Mouse (Mus musculus) liver, adult 2 months (tissue): ENCODE results near the gene Hcn3.

Source experiments
- CTCF ChIP-seq: fragments of 200-500 bp; IDR thresholded peaks from 2 replicates; pipeline ENCODE4 v1.5.1; 2011; ENCODE audit warnings: low read depth, low read length, control low read depth
- POLR2A ChIP-seq: fragments of 200-500 bp; IDR thresholded peaks from 2 replicates; pipeline ENCODE4 v1.6.1; 2011; ENCODE audit warnings: low read length, control low read depth; ENCODE audit not compliant: insufficient read depth; ENCODE audit errors: extremely low read depth

DNA sequence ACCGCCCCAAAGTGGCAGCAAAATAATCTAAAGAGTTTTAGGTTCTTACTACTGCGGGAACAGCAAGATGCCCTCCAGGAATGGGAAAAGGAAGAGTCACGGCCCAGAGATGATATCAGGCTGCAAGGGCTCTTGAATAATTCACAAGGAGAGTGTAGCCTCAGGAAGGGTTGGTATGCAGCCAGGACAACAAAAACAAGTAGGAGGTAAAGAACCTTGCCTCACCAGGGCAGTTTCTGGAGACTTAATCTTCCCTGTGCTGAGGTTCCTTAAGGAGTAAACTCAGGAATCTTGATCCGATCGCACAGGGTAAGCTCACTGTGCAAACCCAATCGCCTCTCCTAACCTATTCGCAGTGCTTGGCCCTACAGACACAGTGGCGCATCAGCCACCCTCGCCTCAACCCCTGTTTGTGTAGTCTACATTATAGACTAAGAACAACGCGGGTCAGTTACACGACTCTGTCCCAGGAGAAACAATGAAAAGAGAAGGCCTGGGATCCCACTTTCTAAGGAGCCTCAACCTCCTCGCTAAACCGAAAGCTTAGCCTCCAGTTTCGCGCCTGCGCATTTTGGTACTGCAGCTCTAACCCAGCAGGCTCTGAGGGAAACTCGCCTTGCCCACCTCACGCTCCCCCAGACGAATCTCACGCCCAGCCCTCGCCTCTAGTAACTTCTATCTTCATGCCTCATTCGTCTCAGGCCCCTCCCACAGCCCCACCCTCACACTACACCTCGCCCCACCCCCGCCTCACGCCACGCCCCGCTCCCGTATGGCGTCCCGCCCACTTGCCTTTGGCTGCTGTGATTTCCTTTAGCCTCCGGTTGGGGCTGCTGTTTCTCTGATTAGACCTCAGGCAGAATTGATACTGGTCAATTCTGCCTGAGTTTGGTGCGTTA lies 36.2 kb upstream of the Hcn3 start:
- TF ChIP-seq CTCF (peak; percentile 68), POLR2A (0 out of 2 replicates have a peak, but pooled peaks have one; percentile 13)
